Mouse (Mus musculus) forebrain, embryonic 11.5 days (tissue): ENCODE data around the gene Ugt2a2. TPM values are rescaled to one million over a fixed set of nuclear protein-coding genes. Genes with fewer than 3 reads are reported as not detected.
"Not testable (repeated sequence)": the region's sequence is repeated elsewhere in the genome, so short reads cannot be mapped to it uniquely, and the experiment has no call there.

ENCODE experiments used
- ATAC-seq: fragments of 200-750 bp; cut with Nextera tagmentation; replicated peaks from 2 replicates; pipeline ENCODE4 v1.8.0; 2017; ENCODE audit warnings: moderate TSS enrichment; ENCODE audit not compliant: low FRiP score
- DNase-seq: peaks from one replicate; pipeline ENCODE4 v3.0.0-alpha.2; 2017; ENCODE audit warnings: low spot score
- H3K27ac ChIP-seq: fragments of 300-500 bp; sonication (generic); 2 replicates; pipeline ENCODE4 v1.5.1; 2014; ENCODE audit warnings: low read depth, low read length
- H3K27me3 ChIP-seq: fragments of 300-500 bp; sonication (generic); 2 replicates; pipeline ENCODE4 v1.6.1; 2014; ENCODE audit warnings: mild to moderate bottlenecking, low read length, mixed read lengths; ENCODE audit not compliant: control insufficient read depth, insufficient read depth
- H3K36me3 ChIP-seq: fragments of 300-500 bp; sonication (generic); 2 replicates; pipeline ENCODE4 v1.6.1; 2014; ENCODE audit warnings: mild to moderate bottlenecking, low read length, moderate library complexity, mixed read lengths; ENCODE audit not compliant: control insufficient read depth, insufficient read depth
- H3K4me1 ChIP-seq: fragments of 300-500 bp; sonication (generic); replicated peaks from 2 replicates; pipeline ENCODE4 v1.6.1; 2014; ENCODE audit warnings: low read length, mixed read lengths; ENCODE audit not compliant: control insufficient read depth, insufficient read depth
- H3K4me2 ChIP-seq: fragments of 300-500 bp; sonication (generic); 2 replicates; pipeline ENCODE4 v1.6.1; 2014; ENCODE audit warnings: low read depth, mild to moderate bottlenecking, low read length, moderate library complexity, mixed read lengths; ENCODE audit not compliant: severe bottlenecking
- H3K4me3 ChIP-seq: fragments of 300-500 bp; sonication (generic); 2 replicates; pipeline ENCODE4 v1.5.1; 2014; ENCODE audit warnings: low read depth, low read length
- H3K9ac ChIP-seq: fragments of 300-500 bp; sonication (generic); 2 replicates; pipeline ENCODE4 v1.6.1; 2014; ENCODE audit warnings: low read length
- H3K9me3 ChIP-seq: fragments of 300-500 bp; sonication (generic); 2 replicates; pipeline ENCODE4 v1.6.1; 2016; ENCODE audit warnings: low read length, mixed read lengths; ENCODE audit not compliant: control insufficient read depth
- WGBS: fragments of 180-500 bp; shearing (Covaris S2); extraction: QIAGEN DNeasy Blood & Tissue Kit; methylation state at CpG from one replicate; pipeline ENCODE4 v1.1.7; 2014; 5-methylcytosine and 5-hydroxymethylcytosine counted together
- polyA plus RNA-seq: library from polyadenylated mRNA; unstranded; fragments of >200 nt; fragmentation: Nextera tagmentation; extraction: Ambion mirVana; gene quantifications from 2 replicates; pipeline ENCODE4 v1.2.1, GENCODE M21; 2014

The Ugt2a2 gene
- polyA plus RNA-seq, 1 experiment from 2014 or later: not detected

DNA sequence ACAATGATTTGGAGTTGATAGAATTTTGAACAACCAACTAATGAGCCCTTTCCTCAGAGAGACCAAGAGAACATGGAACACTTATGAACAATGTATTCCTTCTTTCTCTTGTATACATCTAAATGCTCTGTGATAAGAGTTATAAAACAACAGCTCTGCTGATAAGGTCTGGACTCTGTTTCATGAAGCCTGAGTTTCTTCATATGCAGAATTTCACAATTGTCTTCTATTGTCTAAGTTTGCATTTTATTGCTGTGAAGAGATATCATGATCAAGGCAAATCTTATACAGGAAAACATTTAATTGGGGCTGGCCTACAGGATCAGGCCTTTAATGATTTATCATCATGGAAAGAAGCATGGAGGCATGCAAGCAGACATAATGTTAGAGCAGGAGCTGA is 24.4 kb downstream of the Ugt2a2 start:
- no peak for ATAC-seq
- no peaks in the 10 kb centered on the region for H3K4me1 ChIP-seq
- no peaks in the 10 kb centered on the region for H3K27me3 ChIP-seq
- no peak overlapping the region for H3K4me2 ChIP-seq
- no peak overlapping the region for H3K4me3 ChIP-seq
- H3K9me3 ChIP-seq: no peaks in the 10 kb centered on the region
- no peak for DNase-seq
- no peak overlapping the region for H3K27ac ChIP-seq
- H3K9ac ChIP-seq: no peak overlapping the region
- no peaks in the 10 kb centered on the region for H3K36me3 ChIP-seq

- Histone ChIP-seq H3K9me3 (no peaks in the 10 kb centered on the region), H3K4me2 (no peak overlapping the region), H3K27ac (no peak overlapping the region), H3K27me3 (no peaks in the 10 kb centered on the region), H3K36me3 (no peaks in the 10 kb centered on the region), H3K4me3 (no peak overlapping the region), H3K4me1 (no peaks in the 10 kb centered on the region), H3K9ac (no peak overlapping the region)
- 94% methylated on average over 3 of the region's 3 CpGs for WGBS
- no peak for ATAC-seq
- DNase-seq: no peak
Observed at GRCm38 (mm10) chr5:87456216-87456850, 25.7 kb downstream of the Ugt2a2 start.

DNA sequence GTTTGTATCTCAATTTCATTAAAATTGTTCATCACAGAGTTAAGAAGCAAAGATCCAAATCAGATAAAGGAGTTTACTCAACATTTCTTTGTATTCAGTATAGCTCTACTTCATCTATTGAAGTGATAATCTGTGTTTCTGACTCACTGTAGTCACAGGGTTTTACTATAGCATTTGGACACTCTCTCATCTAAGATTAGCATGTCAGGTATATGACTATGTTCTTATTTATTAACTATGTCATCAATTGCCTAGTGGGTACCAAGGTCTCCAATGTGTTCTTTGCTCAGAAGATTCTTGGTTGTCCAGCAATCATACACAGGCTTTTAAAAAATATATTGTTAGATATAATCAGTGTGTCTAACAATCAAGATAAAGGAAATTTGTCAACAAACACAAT is 26.5 kb downstream of the Ugt2a2 start:
- ATAC-seq: no peak
- no peak overlapping the region for H3K27ac ChIP-seq

DNA sequence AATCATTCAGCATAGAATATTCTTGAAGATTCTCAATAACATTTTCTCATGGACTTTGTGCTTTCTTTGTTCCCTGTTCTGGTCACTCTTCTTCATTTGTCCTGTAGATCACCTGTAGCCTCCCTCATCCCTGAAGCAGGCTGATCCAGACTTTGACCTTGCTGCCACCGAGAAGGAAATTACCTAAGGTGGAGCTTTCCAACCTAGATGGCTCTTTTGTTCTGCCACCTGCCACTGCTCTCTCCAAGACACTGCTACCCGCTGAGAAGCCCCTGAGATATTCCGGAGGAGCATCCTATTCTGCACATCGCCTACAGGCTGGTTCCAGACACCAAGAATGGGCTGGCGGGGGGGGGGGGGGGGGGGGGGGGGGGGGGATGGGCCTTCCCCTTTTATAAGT is 29.5 kb downstream of the Ugt2a2 start:
- H3K4me2 ChIP-seq, H3K9me3 ChIP-seq, H3K4me1 ChIP-seq, H3K4me3 ChIP-seq, H3K36me3 ChIP-seq, DNase-seq, H3K27me3 ChIP-seq, H3K9ac ChIP-seq, H3K27ac ChIP-seq, ATAC-seq: not testable (repeated sequence)
- WGBS: 69% methylated on average over 4 of the region's 5 CpGs

More for the DNA sequence above, 26.5 kb downstream of the Ugt2a2 start:
- Histone ChIP-seq H3K4me3 (no peak overlapping the region), H3K9me3 (no peaks in the 10 kb centered on the region), H3K27me3 (no peaks in the 10 kb centered on the region), H3K4me2 (no peak overlapping the region), H3K4me1 (no peaks in the 10 kb centered on the region), H3K9ac (no peak overlapping the region), H3K36me3 (no peaks in the 10 kb centered on the region)
- no peak for DNase-seq

DNA sequence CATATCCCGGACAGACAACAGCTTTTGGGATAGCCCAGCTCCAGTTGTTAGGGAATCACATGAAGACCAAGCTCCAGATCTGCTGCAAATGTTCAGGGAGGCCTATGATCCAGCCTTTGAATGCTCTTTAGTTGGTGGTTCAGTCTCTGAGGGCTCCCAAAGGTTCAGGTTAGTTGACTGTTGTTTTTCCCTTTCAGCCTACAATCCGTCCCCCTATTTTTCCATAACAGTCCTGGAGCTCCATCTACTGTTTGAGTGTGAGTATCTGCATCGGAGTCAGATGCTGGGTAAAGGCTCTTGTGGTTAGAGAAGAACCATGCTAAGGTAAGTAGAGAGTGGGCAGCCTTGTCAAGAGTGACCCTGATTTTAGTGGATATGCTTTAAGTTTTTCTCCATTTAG is 45.8 kb downstream of the Ugt2a2 start:
- Histone ChIP-seq H3K4me1 (no peaks in the 10 kb centered on the region), H3K4me2 (no peak overlapping the region), H3K27ac (no peak overlapping the region), H3K36me3 (no peaks in the 10 kb centered on the region), H3K4me3 (no peak overlapping the region), H3K27me3 (no peaks in the 10 kb centered on the region), H3K9ac (no peak overlapping the region), H3K9me3 (no peaks in the 10 kb centered on the region)
- ATAC-seq (0 out of 2 replicates have a peak, but pooled peaks have one; percentile 30), DNase-seq (peak; percentile 45)
- 44% methylated on average over 3 of the region's 3 CpGs for WGBS

GRCm38 (mm10) chr5:87425676-87426075 is 56.4 kb downstream of the Ugt2a2 start:
- ATAC-seq (no peak), DNase-seq (no peak)
- Histone ChIP-seq H3K27ac (no peak overlapping the region), H3K4me1 (no peaks in the 10 kb centered on the region), H3K36me3 (no peaks in the 10 kb centered on the region), H3K4me3 (no peak overlapping the region), H3K9me3 (no peaks in the 10 kb centered on the region), H3K4me2 (no peak overlapping the region), H3K9ac (no peak overlapping the region), H3K27me3 (no peaks in the 10 kb centered on the region)
- 91% methylated on average over 3 of the region's 3 CpGs for WGBS

DNA sequence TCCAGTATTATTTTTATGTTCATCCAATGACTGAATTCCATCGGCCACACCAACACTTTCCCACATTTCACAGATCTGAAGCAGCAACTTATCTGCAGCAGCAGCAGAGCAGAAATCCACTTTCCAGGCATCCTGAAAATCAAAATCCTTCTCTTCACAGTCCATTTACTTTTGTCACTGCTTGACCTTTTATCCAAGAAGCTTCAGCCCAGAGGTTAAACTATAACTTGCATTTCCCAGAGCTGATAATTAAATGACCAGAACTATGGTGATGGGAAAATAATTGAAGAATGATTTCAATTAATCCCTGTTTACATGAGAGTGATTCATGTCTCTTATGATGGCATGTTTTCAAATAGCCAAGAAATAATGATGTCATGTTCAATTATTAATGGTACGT is 58.0 kb downstream of the Ugt2a2 start, which contains the start of gene Ugt2b38:
Ugt2b38 (minus strand) TSS at position 163 of the 400 bp plus-strand sequence.
- not testable (repeated sequence) for H3K36me3 ChIP-seq, H3K9me3 ChIP-seq, H3K4me2 ChIP-seq, ATAC-seq, DNase-seq, H3K27me3 ChIP-seq, H3K4me1 ChIP-seq, H3K4me3 ChIP-seq, H3K9ac ChIP-seq, H3K27ac ChIP-seq
- WGBS: 89% methylated on average over 1 of the region's 2 CpGs

Other genes with a start within 250 kb of the Ugt2a2 start
- gene Ugt2b37, start 227.5 kb downstream of the Ugt2a2 start, polyA plus RNA-seq: not detected in 2 replicates
- not detected in 2 replicates for gene Ugt2a3, start 145.1 kb downstream of the Ugt2a2 start, polyA plus RNA-seq
- gene Ugt2b38, start 58.1 kb downstream of the Ugt2a2 start, polyA plus RNA-seq: not detected in 2 replicates
- not detected in 2 replicates for gene Gm43638, start 4.5 kb upstream of the Ugt2a2 start, polyA plus RNA-seq
- 0.31 and 0.59 TPM in 2 replicates for gene Ugt2a1, start 8.6 kb upstream of the Ugt2a2 start, polyA plus RNA-seq
- 0.16 TPM in 1 of 2 replicates, not detected in the other for gene Sult1b1, start 55.9 kb upstream of the Ugt2a2 start, polyA plus RNA-seq
- gene Sult1d1, start 86.8 kb upstream of the Ugt2a2 start, polyA plus RNA-seq: not detected in 2 replicates
- 1.1 and 1.3 TPM in 2 replicates for gene Sult1e1, start 109.3 kb upstream of the Ugt2a2 start, polyA plus RNA-seq
- gene Csn1s1, start 183.9 kb upstream of the Ugt2a2 start, polyA plus RNA-seq: not detected in 2 replicates
- gene Csn2, start 217.4 kb upstream of the Ugt2a2 start, polyA plus RNA-seq: not detected in 2 replicates